Mouse (Mus musculus): ENCODE data around the gene Olfr896-ps1.

Gene Olfr896-ps1

DNA sequence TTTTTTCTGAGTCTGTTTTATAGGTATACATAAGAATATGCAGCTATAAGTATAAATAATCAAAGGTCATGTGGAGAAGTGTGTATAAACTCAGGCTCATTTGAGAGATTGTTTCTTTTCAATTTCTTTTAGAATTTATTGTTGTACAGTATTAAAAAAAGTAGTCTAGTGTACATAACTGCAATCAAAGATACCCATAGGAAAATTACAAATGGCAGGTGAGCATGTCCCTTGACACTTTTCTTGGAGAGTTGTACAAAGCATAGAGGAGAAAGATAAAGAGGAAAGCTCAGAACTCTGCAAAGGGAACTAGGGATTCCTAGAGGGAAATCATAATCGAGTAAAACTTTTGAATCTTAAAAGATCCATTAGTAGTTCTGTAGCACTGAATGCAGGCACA is at the start of gene Olfr896-ps1:
Gene Olfr896-ps1, plus strand, starts transcription at position 301 of the 400 bp plus-strand sequence.
- no peak for DNase-seq

DNA sequence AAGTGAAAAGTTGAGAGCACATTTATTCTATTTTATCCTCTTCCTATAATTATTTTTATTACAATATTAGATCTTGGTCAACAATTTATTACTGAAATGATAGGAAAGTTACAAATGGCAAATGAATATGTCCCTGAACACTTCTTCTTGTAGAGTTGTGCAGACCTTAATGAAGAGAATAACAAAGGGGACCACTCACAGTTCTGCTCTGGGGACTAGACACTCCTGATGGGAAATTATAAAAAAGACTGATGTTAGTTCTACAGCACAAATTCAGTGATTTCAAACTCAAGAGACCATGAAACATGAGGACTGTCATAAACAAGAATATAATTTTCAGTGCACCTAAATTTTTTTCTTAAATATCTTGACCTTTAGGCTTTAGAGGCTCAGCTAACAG is 38.4 kb upstream of the Olfr896-ps1 start, which contains the start of gene Olfr143:
Gene Olfr143, plus strand, starts transcription at position 301 of the 400 bp plus-strand sequence.
- DNase-seq: no peak

DNA sequence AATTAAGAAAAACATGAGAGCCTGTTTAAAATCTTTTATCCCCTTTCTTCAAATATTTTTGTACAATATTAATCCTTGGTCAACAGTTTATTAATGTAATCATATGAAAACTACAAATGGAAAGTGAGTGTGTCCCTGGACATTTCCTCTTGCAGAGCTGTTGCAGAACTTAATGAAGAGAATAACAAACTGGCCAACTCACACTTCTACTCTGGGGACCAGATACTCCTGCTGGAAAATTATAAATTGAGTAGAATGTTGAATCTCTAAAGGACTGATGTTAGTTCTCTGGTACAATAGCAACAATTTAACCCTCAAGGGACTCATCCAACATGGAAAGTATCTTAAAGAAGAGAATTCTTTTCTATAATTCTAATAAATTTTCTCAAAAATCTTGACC is 23.4 kb upstream of the Olfr896-ps1 start, which contains the start of gene Olfr895:
Gene Olfr895, plus strand, starts transcription at position 301 of the 400 bp plus-strand sequence.
- DNase-seq: no peak

DNA sequence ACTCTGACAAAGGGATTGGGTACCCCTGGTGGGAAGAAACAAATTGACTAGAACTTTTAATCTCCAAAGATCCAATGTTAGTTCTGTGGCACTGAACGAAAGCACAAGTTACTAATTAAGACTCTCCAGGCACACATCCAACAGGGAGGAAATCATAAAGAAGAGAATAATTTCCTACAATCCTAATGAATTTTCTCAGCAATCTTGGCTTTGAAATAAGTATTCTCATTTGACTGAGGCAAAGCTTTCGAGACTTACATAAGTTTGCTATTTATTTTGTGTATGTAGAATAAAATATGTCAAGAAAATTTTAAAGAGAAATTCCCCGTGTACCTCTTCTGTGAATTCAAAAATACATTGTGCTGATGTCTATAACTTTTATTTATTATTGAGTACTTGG is 37.9 kb downstream of the Olfr896-ps1 start, which contains the start of gene Olfr25:
Gene Olfr25, plus strand, starts transcription at position 301 of the 400 bp plus-strand sequence.
- DNase-seq: no peak
